Mouse (Mus musculus) hindbrain, embryonic 16.5 days (tissue): ENCODE measurements around the gene Hdgfl3. TPM values are rescaled to one million over a fixed set of nuclear protein-coding genes. Genes with fewer than 3 reads are reported as not detected.

Experiments
- ATAC-seq: fragments of 200-750 bp; cut with Nextera tagmentation; 2 replicates; pipeline ENCODE4 v1.8.0; 2017; ENCODE audit warnings: moderate TSS enrichment, moderate library complexity
- H3K27ac ChIP-seq: fragments of 300-500 bp; sonication (generic); 2 replicates; pipeline ENCODE4 v1.5.1; 2014; ENCODE audit warnings: low read depth, mild to moderate bottlenecking, control low read depth, low read length, moderate library complexity
- H3K27me3 ChIP-seq: fragments of 300-500 bp; sonication (generic); replicated peaks from 2 replicates; pipeline ENCODE4 v1.6.1; 2014; ENCODE audit warnings: low read length; ENCODE audit not compliant: control insufficient read depth, insufficient read depth
- H3K36me3 ChIP-seq: fragments of 300-500 bp; sonication (generic); 2 replicates; pipeline ENCODE4 v1.6.1; 2014; ENCODE audit warnings: mild to moderate bottlenecking, low read length, moderate library complexity, mixed read lengths; ENCODE audit not compliant: control insufficient read depth, insufficient read depth
- H3K4me1 ChIP-seq: fragments of 300-500 bp; sonication (generic); 2 replicates; pipeline ENCODE4 v1.6.1; 2014; ENCODE audit warnings: low read depth, low read length; ENCODE audit not compliant: control insufficient read depth, insufficient read depth
- H3K4me2 ChIP-seq: fragments of 300-500 bp; sonication (generic); 2 replicates; pipeline ENCODE4 v1.6.1; 2014; ENCODE audit warnings: mild to moderate bottlenecking, low read length, control low read depth, moderate library complexity
- H3K4me3 ChIP-seq: fragments of 300-500 bp; sonication (generic); 2 replicates; pipeline ENCODE4 v1.5.1; 2014; ENCODE audit warnings: mild to moderate bottlenecking, low read length, control low read depth, moderate library complexity
- H3K9ac ChIP-seq: fragments of 300-500 bp; sonication (generic); 2 replicates; pipeline ENCODE4 v1.6.1; 2014; ENCODE audit warnings: low read depth, mild to moderate bottlenecking, control low read depth, low read length, moderate library complexity
- H3K9me3 ChIP-seq: fragments of 300-500 bp; sonication (generic); 2 replicates; pipeline ENCODE4 v1.6.1; 2014; ENCODE audit warnings: mild to moderate bottlenecking, low read length, moderate library complexity; ENCODE audit not compliant: control insufficient read depth
- WGBS: fragments of 180-500 bp; shearing (Covaris S2); extraction: QIAGEN DNeasy Blood & Tissue Kit; methylation state at CpG from one replicate; pipeline ENCODE4 v1.1.7; 2014; 5-methylcytosine and 5-hydroxymethylcytosine counted together
- polyA plus RNA-seq: library from polyadenylated mRNA; unstranded; fragments of >200 nt; fragmentation: Nextera tagmentation; extraction: Ambion mirVana; gene quantifications from 2 replicates; pipeline ENCODE4 v1.2.1, GENCODE M21; 2015

The Hdgfl3 gene
- polyA plus RNA-seq, 1 experiment from 2014 or later, result 47.6 TPM

- H3K4me1 ChIP-seq, result peaks cover 3% of the 10 kb centered on the region
- no peaks in the 10 kb centered on the region for H3K36me3 ChIP-seq
- H3K27me3 ChIP-seq, result no peaks in the 10 kb centered on the region
- no peaks in the 10 kb centered on the region for H3K9me3 ChIP-seq
- 75% methylated on average over 9 of the region's 9 CpGs for WGBS
- H3K9ac ChIP-seq, result no peak overlapping the region
- 0 out of 2 replicates have a peak, but pooled peaks have one; percentile 18 for ATAC-seq
- H3K4me2 ChIP-seq, result no peak overlapping the region
- no peak overlapping the region for H3K27ac ChIP-seq
- H3K4me3 ChIP-seq, result no peak overlapping the region
Measured at GRCm38 (mm10) chr7:81875372-81875771, 58.9 kb downstream of the Hdgfl3 start.

- no peak overlapping the region for H3K9ac ChIP-seq
- no peaks in the 10 kb centered on the region for H3K36me3 ChIP-seq
- no peaks in the 10 kb centered on the region for H3K27me3 ChIP-seq
- ATAC-seq, result peak; percentile 28; the same call in 1 of the 2 replicates
- H3K27ac ChIP-seq, result no peak overlapping the region
- H3K9me3 ChIP-seq, result no peaks in the 10 kb centered on the region
- peaks cover 3% of the 10 kb centered on the region for H3K4me1 ChIP-seq
- WGBS, result 52% methylated on average over 6 of the region's 6 CpGs
- no peak overlapping the region for H3K4me3 ChIP-seq
- no peak overlapping the region for H3K4me2 ChIP-seq
Measured at GRCm38 (mm10) chr7:81874636-81875035, 59.6 kb downstream of the Hdgfl3 start.

GRCm38 (mm10) chr7:81873807-81874206, 60.5 kb downstream of the Hdgfl3 start:
- 75% methylated on average over 1 of the region's 1 CpGs for WGBS
- peaks cover 3% of the 10 kb centered on the region for H3K4me1 ChIP-seq
- H3K27ac ChIP-seq, result no peak overlapping the region
- H3K9ac ChIP-seq, result no peak overlapping the region
- no peaks in the 10 kb centered on the region for H3K36me3 ChIP-seq
- H3K4me3 ChIP-seq, result no peak overlapping the region
- no peaks in the 10 kb centered on the region for H3K27me3 ChIP-seq
- no peak overlapping the region for H3K4me2 ChIP-seq
- no peak for ATAC-seq
- no peaks in the 10 kb centered on the region for H3K9me3 ChIP-seq

- H3K36me3 ChIP-seq, result no peaks in the 10 kb centered on the region
- H3K27ac ChIP-seq, result no peak overlapping the region
- H3K27me3 ChIP-seq, result no peaks in the 10 kb centered on the region
- no peak overlapping the region for H3K4me2 ChIP-seq
- no peak overlapping the region for H3K9ac ChIP-seq
- no peak overlapping the region for H3K4me3 ChIP-seq
- H3K9me3 ChIP-seq, result no peaks in the 10 kb centered on the region
- H3K4me1 ChIP-seq, result peaks cover 3% of the 10 kb centered on the region
- WGBS, result 86% methylated on average over 13 of the region's 13 CpGs
- no peak for ATAC-seq
Measured at GRCm38 (mm10) chr7:81872493-81873013, 61.7 kb downstream of the Hdgfl3 start.

- H3K27ac ChIP-seq, result no peak overlapping the region
Measured at GRCm38 (mm10) chr7:81868158-81868557, 66.1 kb downstream of the Hdgfl3 start.

GRCm38 (mm10) chr7:81867231-81867930, 66.9 kb downstream of the Hdgfl3 start:
- Histone ChIP-seq H3K4me3 (no peak overlapping the region), H3K4me2 (no peak overlapping the region), H3K36me3 (no peaks in the 10 kb centered on the region), H3K9ac (no peak overlapping the region), H3K9me3 (no peaks in the 10 kb centered on the region), H3K27ac (no peak overlapping the region), H3K27me3 (no peaks in the 10 kb centered on the region), H3K4me1 (no peaks in the 10 kb centered on the region; the same call in 1 of the 2 replicates)
- WGBS, result 89% methylated on average over 9 of the region's 9 CpGs
- no peak for ATAC-seq

More at GRCm38 (mm10) chr7:81868158-81868557, 66.1 kb downstream of the Hdgfl3 start:
- no peaks in the 10 kb centered on the region for H3K27me3 ChIP-seq
- H3K4me1 ChIP-seq, result no peaks in the 10 kb centered on the region; the same call in 1 of the 2 replicates
- WGBS, result 17% methylated on average over 6 of the region's 6 CpGs
- H3K9ac ChIP-seq, result no peak overlapping the region
- H3K9me3 ChIP-seq, result no peaks in the 10 kb centered on the region
- no peak overlapping the region for H3K4me3 ChIP-seq
- ATAC-seq, result peak; percentile 73
- no peak overlapping the region for H3K4me2 ChIP-seq
- H3K36me3 ChIP-seq, result no peaks in the 10 kb centered on the region

- no peak overlapping the region for H3K4me2 ChIP-seq
- no peak overlapping the region for H3K27ac ChIP-seq
- H3K9ac ChIP-seq, result no peak overlapping the region
- no peaks in the 10 kb centered on the region; the same call in 1 of the 2 replicates for H3K4me1 ChIP-seq
- ATAC-seq, result no peak
- H3K27me3 ChIP-seq, result no peaks in the 10 kb centered on the region
- 98% methylated on average over 6 of the region's 6 CpGs for WGBS
- no peak overlapping the region for H3K4me3 ChIP-seq
- no peaks in the 10 kb centered on the region for H3K9me3 ChIP-seq
- H3K36me3 ChIP-seq, result no peaks in the 10 kb centered on the region
Measured at GRCm38 (mm10) chr7:81865937-81866336, 68.3 kb downstream of the Hdgfl3 start.

GRCm38 (mm10) chr7:81864552-81864951, 69.7 kb downstream of the Hdgfl3 start:
- WGBS, result 94% methylated on average over 6 of the region's 6 CpGs
- Histone ChIP-seq H3K27me3 (no peaks in the 10 kb centered on the region), H3K9me3 (no peaks in the 10 kb centered on the region), H3K4me1 (peaks cover 7% of the 10 kb centered on the region), H3K36me3 (no peaks in the 10 kb centered on the region), H3K27ac (no peak overlapping the region), H3K9ac (no peak overlapping the region), H3K4me2 (no peak overlapping the region), H3K4me3 (no peak overlapping the region)
- ATAC-seq, result no peak

GRCm38 (mm10) chr7:81862587-81863583, 71.4 kb downstream of the Hdgfl3 start:
- no peak for ATAC-seq
- Histone ChIP-seq H3K9ac (no peak overlapping the region), H3K4me1 (peaks cover 14% of the 10 kb centered on the region), H3K27me3 (no peaks in the 10 kb centered on the region; the same call in 1 of the 2 replicates), H3K36me3 (no peaks in the 10 kb centered on the region), H3K9me3 (no peaks in the 10 kb centered on the region), H3K27ac (no peak overlapping the region), H3K4me3 (no peak overlapping the region), H3K4me2 (no peak overlapping the region)
- 72% methylated on average over 24 of the region's 24 CpGs for WGBS
